Mouse (Mus musculus) limb, embryonic 12.5 days (tissue): Measurements from ENCODE around the gene Tmc1. TPM values are rescaled to one million over a fixed set of nuclear protein-coding genes. Genes with fewer than 3 reads are reported as not detected.

Source experiments
- ATAC-seq: fragments of 200-750 bp; cut with Nextera tagmentation; 2 replicates; pipeline ENCODE4 v1.8.0; 2017; ENCODE audit warnings: low read depth, moderate TSS enrichment; ENCODE audit not compliant: insufficient number of reproducible peaks, insufficient read depth, low FRiP score, low TSS enrichment
- H3K27ac ChIP-seq: fragments of 300-500 bp; sonication (generic); 2 replicates; pipeline ENCODE4 v1.5.1; 2016; ENCODE audit warnings: mild to moderate bottlenecking, moderate library complexity
- H3K27me3 ChIP-seq: fragments of 300-500 bp; sonication (generic); 2 replicates; pipeline ENCODE4 v1.6.1; 2016; ENCODE audit warnings: mild to moderate bottlenecking, moderate library complexity
- H3K36me3 ChIP-seq: fragments of 300-500 bp; sonication (generic); 2 replicates; pipeline ENCODE4 v1.6.1; 2016; ENCODE audit warnings: mild to moderate bottlenecking, moderate library complexity
- H3K4me1 ChIP-seq: fragments of 300-500 bp; sonication (generic); replicated peaks from 2 replicates; pipeline ENCODE4 v1.6.1; 2016
- H3K4me2 ChIP-seq: fragments of 300-500 bp; sonication (generic); 2 replicates; pipeline ENCODE4 v1.6.1; 2016; ENCODE audit warnings: mild to moderate bottlenecking, moderate library complexity
- H3K4me3 ChIP-seq: fragments of 300-500 bp; sonication (generic); replicated peaks from 2 replicates; pipeline ENCODE4 v1.5.1; 2016; ENCODE audit warnings: mild to moderate bottlenecking
- H3K9ac ChIP-seq: fragments of 300-500 bp; sonication (generic); replicated peaks from 2 replicates; pipeline ENCODE4 v1.6.1; 2016; ENCODE audit warnings: mild to moderate bottlenecking, moderate library complexity
- H3K9me3 ChIP-seq: fragments of 300-500 bp; sonication (generic); 2 replicates; pipeline ENCODE4 v1.6.1; 2016; ENCODE audit warnings: mild to moderate bottlenecking, moderate library complexity
- WGBS: fragments of 180-500 bp; shearing (Covaris S2); methylation state at CpG from one replicate; pipeline ENCODE4 v1.1.7; 2016; 5-methylcytosine and 5-hydroxymethylcytosine counted together
- polyA plus RNA-seq: library from polyadenylated mRNA; unstranded; fragments of >200 nt; fragmentation: Nextera tagmentation; extraction: Ambion mirVana; gene quantifications from 2 replicates; pipeline ENCODE4 v1.2.1, GENCODE M21; 2016

The Tmc1 gene
- polyA plus RNA-seq, 1 experiment from 2014 or later, result 0.06 TPM

- Histone ChIP-seq H3K4me2 (no peak overlapping the region), H3K9me3 (no peaks in the 10 kb centered on the region), H3K4me1 (no peaks in the 10 kb centered on the region), H3K4me3 (no peak overlapping the region), H3K36me3 (no peaks in the 10 kb centered on the region), H3K27me3 (no peaks in the 10 kb centered on the region), H3K9ac (no peak overlapping the region), H3K27ac (no peak overlapping the region)
- 58% methylated on average over 6 of the region's 6 CpGs for WGBS
- ATAC-seq, result no peak
These were observed 156.4 kb downstream of the Tmc1 start for GRCm38 (mm10) chr19:20797558-20798101.

- H3K4me2 ChIP-seq, result no peak overlapping the region
- no peaks in the 10 kb centered on the region for H3K4me1 ChIP-seq
- no peak overlapping the region for H3K4me3 ChIP-seq
- H3K27ac ChIP-seq, result no peak overlapping the region
- ATAC-seq, result no peak
- H3K9ac ChIP-seq, result no peak overlapping the region
- H3K36me3 ChIP-seq, result no peaks in the 10 kb centered on the region
- no peaks in the 10 kb centered on the region for H3K27me3 ChIP-seq
- H3K9me3 ChIP-seq, result no peaks in the 10 kb centered on the region
- 50% methylated on average over 4 of the region's 4 CpGs for WGBS
These were observed 158.0 kb downstream of the Tmc1 start for GRCm38 (mm10) chr19:20796001-20796400.

GRCm38 (mm10) chr19:20794999-20795398, 159.0 kb downstream of the Tmc1 start:
- no peak overlapping the region for H3K4me3 ChIP-seq
- H3K27ac ChIP-seq, result no peak overlapping the region
- no peak overlapping the region for H3K4me2 ChIP-seq
- no peak overlapping the region for H3K9ac ChIP-seq
- WGBS, result 81% methylated on average over 3 of the region's 3 CpGs
- H3K36me3 ChIP-seq, result no peaks in the 10 kb centered on the region
- no peaks in the 10 kb centered on the region for H3K4me1 ChIP-seq
- H3K27me3 ChIP-seq, result no peaks in the 10 kb centered on the region
- no peaks in the 10 kb centered on the region for H3K9me3 ChIP-seq
- no peak for ATAC-seq

GRCm38 (mm10) chr19:20792811-20793210, 161.2 kb downstream of the Tmc1 start:
- H3K36me3 ChIP-seq, result no peaks in the 10 kb centered on the region
- no peak overlapping the region for H3K4me2 ChIP-seq
- WGBS, result 75% methylated on average over 2 of the region's 2 CpGs
- no peak overlapping the region for H3K4me3 ChIP-seq
- H3K9ac ChIP-seq, result no peak overlapping the region
- no peak for ATAC-seq
- H3K27ac ChIP-seq, result no peak overlapping the region
- H3K9me3 ChIP-seq, result no peaks in the 10 kb centered on the region
- no peaks in the 10 kb centered on the region for H3K27me3 ChIP-seq
- H3K4me1 ChIP-seq, result no peaks in the 10 kb centered on the region

- no peak overlapping the region for H3K27ac ChIP-seq
- ATAC-seq, result no peak
- no peak overlapping the region for H3K4me3 ChIP-seq
- H3K9me3 ChIP-seq, result no peaks in the 10 kb centered on the region
- H3K27me3 ChIP-seq, result no peaks in the 10 kb centered on the region
- no peak overlapping the region for H3K9ac ChIP-seq
- no peaks in the 10 kb centered on the region for H3K4me1 ChIP-seq
- 82% methylated on average over 6 of the region's 6 CpGs for WGBS
- H3K36me3 ChIP-seq, result no peaks in the 10 kb centered on the region
- no peak overlapping the region for H3K4me2 ChIP-seq
These were observed 166.7 kb downstream of the Tmc1 start for GRCm38 (mm10) chr19:20787289-20787688.

GRCm38 (mm10) chr19:20775681-20776080, 178.3 kb downstream of the Tmc1 start:
- Histone ChIP-seq H3K9me3 (no peaks in the 10 kb centered on the region), H3K36me3 (no peaks in the 10 kb centered on the region), H3K4me1 (no peaks in the 10 kb centered on the region), H3K27me3 (no peaks in the 10 kb centered on the region), H3K9ac (no peak overlapping the region), H3K4me2 (no peak overlapping the region), H3K4me3 (no peak overlapping the region), H3K27ac (no peak overlapping the region)
- ATAC-seq, result no peak
- 64% methylated on average over 2 of the region's 2 CpGs for WGBS

- Histone ChIP-seq H3K4me3 (no peak overlapping the region), H3K4me1 (no peaks in the 10 kb centered on the region), H3K9ac (no peak overlapping the region), H3K27ac (no peak overlapping the region), H3K4me2 (no peak overlapping the region), H3K27me3 (no peaks in the 10 kb centered on the region), H3K36me3 (no peaks in the 10 kb centered on the region), H3K9me3 (no peaks in the 10 kb centered on the region)
- no peak for ATAC-seq
- 92% methylated on average over 7 of the region's 7 CpGs for WGBS
These were observed 180.1 kb downstream of the Tmc1 start for GRCm38 (mm10) chr19:20773941-20774340.

GRCm38 (mm10) chr19:20764214-20764613, 189.8 kb downstream of the Tmc1 start:
- Histone ChIP-seq H3K4me3 (no peak overlapping the region), H3K4me1 (no peaks in the 10 kb centered on the region), H3K9me3 (no peaks in the 10 kb centered on the region), H3K9ac (no peak overlapping the region), H3K4me2 (no peak overlapping the region), H3K36me3 (no peaks in the 10 kb centered on the region), H3K27ac (no peak overlapping the region), H3K27me3 (no peaks in the 10 kb centered on the region)
- ATAC-seq, result peak; percentile 59; the same call in 1 of the 2 replicates
- 25% methylated on average over 1 of the region's 1 CpGs for WGBS

- no peak overlapping the region for H3K4me2 ChIP-seq
- no peak for ATAC-seq
- WGBS, result 72% methylated on average over 4 of the region's 4 CpGs
- H3K36me3 ChIP-seq, result no peaks in the 10 kb centered on the region
- no peak overlapping the region for H3K27ac ChIP-seq
- H3K27me3 ChIP-seq, result no peaks in the 10 kb centered on the region
- no peaks in the 10 kb centered on the region for H3K9me3 ChIP-seq
- H3K4me1 ChIP-seq, result no peaks in the 10 kb centered on the region
- no peak overlapping the region for H3K9ac ChIP-seq
- no peak overlapping the region for H3K4me3 ChIP-seq
These were observed 192.2 kb downstream of the Tmc1 start for GRCm38 (mm10) chr19:20761675-20762426.

GRCm38 (mm10) chr19:20761119-20761518, 192.9 kb downstream of the Tmc1 start:
- H3K9me3 ChIP-seq, result no peaks in the 10 kb centered on the region
- no peaks in the 10 kb centered on the region for H3K4me1 ChIP-seq
- no peak overlapping the region for H3K9ac ChIP-seq
- no peaks in the 10 kb centered on the region for H3K27me3 ChIP-seq
- H3K27ac ChIP-seq, result no peak overlapping the region
- no peak for ATAC-seq
- H3K4me2 ChIP-seq, result no peak overlapping the region
- 88% methylated on average over 3 of the region's 3 CpGs for WGBS
- H3K4me3 ChIP-seq, result no peak overlapping the region
- H3K36me3 ChIP-seq, result no peaks in the 10 kb centered on the region

- no peak for ATAC-seq
- Histone ChIP-seq H3K4me2 (no peak overlapping the region), H3K36me3 (no peaks in the 10 kb centered on the region), H3K9me3 (no peaks in the 10 kb centered on the region), H3K27ac (no peak overlapping the region), H3K4me3 (no peak overlapping the region), H3K4me1 (no peaks in the 10 kb centered on the region), H3K27me3 (no peaks in the 10 kb centered on the region), H3K9ac (no peak overlapping the region)
- WGBS, result 78% methylated on average over 1 of the region's 1 CpGs
These were observed 209.4 kb downstream of the Tmc1 start for GRCm38 (mm10) chr19:20744630-20745029.
